Mouse (Mus musculus): ENCODE data around the gene Agfg2. TPM values are rescaled to one million over a fixed set of nuclear protein-coding genes. Genes with fewer than 3 reads are reported as not detected.

Gene Agfg2
- polyA plus RNA-seq, 2 experiments: 13.4 to 16.3 TPM

- H3K9ac ChIP-seq (ENCODE audit: low read depth, low read length, severe bottlenecking): no peak overlapping the region
- no peak overlapping the region for H3K4me2 ChIP-seq (replicated peaks; ENCODE audit: low read depth, low read length, severe bottlenecking)
- H3K27ac ChIP-seq (replicated peaks; ENCODE audit: low read depth, low read length): no peak overlapping the region
- no peaks in the 10 kb centered on the region for H3K4me1 ChIP-seq (ENCODE audit: control insufficient read depth, insufficient read depth, low read length)
- H3K36me3 ChIP-seq (ENCODE audit: control insufficient read depth, insufficient read depth, low read length): no peaks in the 10 kb centered on the region
- DNase-seq (ENCODE audit: low spot score): no peak
- no peaks in the 10 kb centered on the region for H3K27me3 ChIP-seq (ENCODE audit: control insufficient read depth, insufficient read depth, low read length)
- no peak overlapping the region for H3K4me3 ChIP-seq (replicated peaks; ENCODE audit: low read length)
- no peaks in the 10 kb centered on the region for H3K9me3 ChIP-seq (ENCODE audit: control insufficient read depth, low read length)
- ATAC-seq (ENCODE audit: low FRiP score, low read depth): no peak
- WGBS: 47% methylated on average over 6 of the region's 6 CpGs
- TF ChIP-seq POLR2A (IDR thresholded peaks at IDR 0.05; ENCODE audit: borderline replicate concordance, extremely low read depth, insufficient read depth, insufficient read length): no peak
Measured at GRCm38 (mm10) chr5:137705242-137705641, 20.7 kb upstream of the Agfg2 start.

GRCm38 (mm10) chr5:137699850-137700249 lies 15.3 kb upstream of the Agfg2 start:
- Histone ChIP-seq H3K9me3 (ENCODE audit: control insufficient read depth, low read length) (no peaks in the 10 kb centered on the region), H3K4me2 (replicated peaks; ENCODE audit: low read depth, low read length, severe bottlenecking) (no peak overlapping the region), H3K27me3 (ENCODE audit: control insufficient read depth, insufficient read depth, low read length) (no peaks in the 10 kb centered on the region), H3K4me3 (replicated peaks; ENCODE audit: low read length) (no peak overlapping the region), H3K36me3 (ENCODE audit: control insufficient read depth, insufficient read depth, low read length) (no peaks in the 10 kb centered on the region), H3K9ac (ENCODE audit: low read depth, low read length, severe bottlenecking) (no peak overlapping the region), H3K4me1 (ENCODE audit: control insufficient read depth, insufficient read depth, low read length) (no peaks in the 10 kb centered on the region), H3K27ac (replicated peaks; ENCODE audit: low read depth, low read length) (no peak overlapping the region)
- no peak for ATAC-seq (ENCODE audit: low FRiP score, low read depth)
- TF ChIP-seq POLR2A (IDR thresholded peaks at IDR 0.05; ENCODE audit: borderline replicate concordance, extremely low read depth, insufficient read depth, insufficient read length): no peak
- no peak for DNase-seq (ENCODE audit: low spot score)
- WGBS: 49% methylated on average over 2 of the region's 2 CpGs

DNA sequence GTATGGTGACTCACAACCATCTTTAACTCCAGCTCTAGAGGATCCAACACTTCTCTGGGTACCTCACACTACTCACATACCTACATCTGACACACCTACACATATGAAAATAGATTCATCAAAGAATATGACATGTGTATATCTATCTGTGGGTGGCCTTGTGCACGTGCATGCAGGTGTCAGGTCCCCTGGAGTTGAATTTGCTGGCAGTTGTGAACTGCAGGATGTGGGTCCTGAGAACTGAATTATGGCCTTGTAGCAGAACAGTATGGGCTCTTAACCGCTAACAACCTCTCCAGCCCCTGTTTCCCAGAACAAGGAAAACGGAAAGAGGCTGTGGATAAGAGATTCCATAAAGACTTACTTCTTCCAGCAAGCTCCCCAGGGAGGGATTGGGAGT lies 14.6 kb upstream of the Agfg2 start:
- no peak for TF ChIP-seq POLR2A (IDR thresholded peaks at IDR 0.05; ENCODE audit: borderline replicate concordance, extremely low read depth, insufficient read depth, insufficient read length)
- Histone ChIP-seq H3K9ac (ENCODE audit: low read depth, low read length, severe bottlenecking) (no peak overlapping the region), H3K4me1 (ENCODE audit: control insufficient read depth, insufficient read depth, low read length) (no peaks in the 10 kb centered on the region), H3K27ac (replicated peaks; ENCODE audit: low read depth, low read length) (no peak overlapping the region), H3K4me3 (replicated peaks; ENCODE audit: low read length) (no peak overlapping the region), H3K36me3 (ENCODE audit: control insufficient read depth, insufficient read depth, low read length) (no peaks in the 10 kb centered on the region), H3K4me2 (replicated peaks; ENCODE audit: low read depth, low read length, severe bottlenecking) (no peak overlapping the region), H3K9me3 (ENCODE audit: control insufficient read depth, low read length) (no peaks in the 10 kb centered on the region), H3K27me3 (ENCODE audit: control insufficient read depth, insufficient read depth, low read length) (no peaks in the 10 kb centered on the region)
- no peak for DNase-seq (ENCODE audit: low spot score)
- WGBS: 59% methylated on average over 3 of the region's 3 CpGs
- no peak for ATAC-seq (ENCODE audit: low FRiP score, low read depth)

GRCm38 (mm10) chr5:137695930-137696329 lies 11.4 kb upstream of the Agfg2 start:
- H3K4me3 ChIP-seq (replicated peaks; ENCODE audit: low read length): no peak overlapping the region
- H3K9ac ChIP-seq (ENCODE audit: low read depth, low read length, severe bottlenecking): no peak overlapping the region
- H3K27ac ChIP-seq (replicated peaks; ENCODE audit: low read depth, low read length): no peak overlapping the region
- no peaks in the 10 kb centered on the region for H3K4me1 ChIP-seq (ENCODE audit: control insufficient read depth, insufficient read depth, low read length)
- 84% methylated on average over 4 of the region's 4 CpGs for WGBS
- DNase-seq (ENCODE audit: low spot score): no peak
- H3K4me2 ChIP-seq (replicated peaks; ENCODE audit: low read depth, low read length, severe bottlenecking): no peak overlapping the region
- no peak for ATAC-seq (ENCODE audit: low FRiP score, low read depth)
- H3K36me3 ChIP-seq (ENCODE audit: control insufficient read depth, insufficient read depth, low read length): no peaks in the 10 kb centered on the region
- H3K9me3 ChIP-seq (ENCODE audit: control insufficient read depth, low read length): no peaks in the 10 kb centered on the region
- no peak for TF ChIP-seq POLR2A (IDR thresholded peaks at IDR 0.05; ENCODE audit: borderline replicate concordance, extremely low read depth, insufficient read depth, insufficient read length)
- H3K27me3 ChIP-seq (ENCODE audit: control insufficient read depth, insufficient read depth, low read length): no peaks in the 10 kb centered on the region

DNA sequence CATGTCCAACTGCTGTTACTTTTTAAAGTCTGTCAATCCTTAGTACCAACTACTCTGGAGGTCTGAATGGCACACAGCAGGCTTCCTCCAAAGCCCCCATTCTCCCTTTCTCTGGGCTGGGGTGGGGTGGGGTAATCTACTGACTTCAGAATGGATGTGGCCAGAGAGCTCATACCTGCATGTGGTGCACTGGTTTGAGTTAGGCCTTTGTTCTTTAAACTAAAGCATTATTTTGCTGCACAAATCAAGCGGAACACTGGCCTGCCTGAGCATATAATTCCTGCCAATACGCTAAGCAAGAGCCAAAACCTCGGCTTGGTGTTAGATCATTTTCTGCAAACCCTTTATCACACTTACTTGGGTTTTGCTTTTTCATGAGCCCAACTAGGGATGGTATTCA lies 10.3 kb upstream of the Agfg2 start:
- no peak for TF ChIP-seq POLR2A (IDR thresholded peaks at IDR 0.05; ENCODE audit: borderline replicate concordance, extremely low read depth, insufficient read depth, insufficient read length)
- Histone ChIP-seq H3K9ac (ENCODE audit: low read depth, low read length, severe bottlenecking) (no peak overlapping the region), H3K9me3 (ENCODE audit: control insufficient read depth, low read length) (no peaks in the 10 kb centered on the region), H3K4me2 (replicated peaks; ENCODE audit: low read depth, low read length, severe bottlenecking) (no peak overlapping the region), H3K36me3 (ENCODE audit: control insufficient read depth, insufficient read depth, low read length) (no peaks in the 10 kb centered on the region), H3K27me3 (ENCODE audit: control insufficient read depth, insufficient read depth, low read length) (no peaks in the 10 kb centered on the region), H3K4me3 (replicated peaks; ENCODE audit: low read length) (no peak overlapping the region), H3K4me1 (ENCODE audit: control insufficient read depth, insufficient read depth, low read length) (no peaks in the 10 kb centered on the region), H3K27ac (replicated peaks; ENCODE audit: low read depth, low read length) (no peak overlapping the region)
- ATAC-seq (ENCODE audit: low FRiP score, low read depth) (no peak), DNase-seq (ENCODE audit: low spot score) (no peak)
- WGBS: 78% methylated on average over 3 of the region's 3 CpGs

- Histone ChIP-seq H3K9ac (ENCODE audit: low read depth, low read length, severe bottlenecking) (no peak overlapping the region), H3K4me3 (replicated peaks; ENCODE audit: low read length) (no peak overlapping the region), H3K36me3 (ENCODE audit: control insufficient read depth, insufficient read depth, low read length) (no peaks in the 10 kb centered on the region), H3K27me3 (ENCODE audit: control insufficient read depth, insufficient read depth, low read length) (no peaks in the 10 kb centered on the region), H3K4me2 (replicated peaks; ENCODE audit: low read depth, low read length, severe bottlenecking) (no peak overlapping the region), H3K4me1 (ENCODE audit: control insufficient read depth, insufficient read depth, low read length) (no peaks in the 10 kb centered on the region), H3K9me3 (ENCODE audit: control insufficient read depth, low read length) (no peaks in the 10 kb centered on the region), H3K27ac (replicated peaks; ENCODE audit: low read depth, low read length) (no peak overlapping the region)
- no peak for ATAC-seq (ENCODE audit: low FRiP score, low read depth)
- WGBS: 66% methylated on average over 1 of the region's 1 CpGs
- no peak for DNase-seq (ENCODE audit: low spot score)
- no peak for TF ChIP-seq POLR2A (IDR thresholded peaks at IDR 0.05; ENCODE audit: borderline replicate concordance, extremely low read depth, insufficient read depth, insufficient read length)
Measured at GRCm38 (mm10) chr5:137691881-137692280, 7.4 kb upstream of the Agfg2 start.

Measured in limb, embryonic 14.5 days (tissue).